Mouse (Mus musculus): ENCODE data around the gene Cd164. TPM values are rescaled to one million over a fixed set of nuclear protein-coding genes. Genes with fewer than 3 reads are reported as not detected.
A peak's percentile ranks its signal among the peaks of the same experiment; 100 is the strongest.

Gene Cd164
- polyA plus RNA-seq, 1 experiment from 2014 or later = 185 TPM

DNA sequence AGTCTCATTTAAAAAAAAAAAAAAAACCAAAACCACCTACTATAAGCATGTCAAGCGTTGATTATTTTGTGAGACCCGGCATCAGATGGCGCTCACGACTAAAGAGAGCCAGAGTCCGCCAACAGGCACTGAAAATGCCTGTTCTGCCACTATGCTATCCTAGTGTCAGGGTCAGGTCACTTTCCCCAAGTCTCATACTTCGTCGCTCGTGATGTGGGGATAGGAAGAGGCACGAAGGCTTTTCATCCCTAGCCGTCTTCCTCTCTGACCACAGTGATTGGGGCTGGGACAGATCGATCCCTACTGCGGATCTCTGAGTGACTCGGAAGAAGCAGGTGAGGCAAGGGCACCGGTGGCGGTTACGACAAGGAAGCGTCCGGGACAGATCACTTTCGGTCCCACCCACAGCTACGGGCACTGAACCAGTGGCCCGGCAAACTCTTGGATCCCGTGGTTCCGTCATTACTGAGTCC is 670 bp upstream of the Cd164 start:
- H3K27me3 ChIP-seq (ENCODE audit: control insufficient read depth, insufficient read depth, low read depth, low read length) = no peaks in the 10 kb centered on the region
- WGBS = under 1% methylated on average over 23 of the region's 23 CpGs

GRCm38 (mm10) chr10:41519640-41520409 is 611 bp downstream of the Cd164 start:
- Histone ChIP-seq H3K27ac (ENCODE audit: low read length) (peak overlapping the region; percentile 97), H3K4me1 (replicated peaks; ENCODE audit: control insufficient read depth, insufficient read depth, low read length) (peaks cover 24% of the 10 kb centered on the region)
- WGBS = under 1% methylated on average over 62 of the region's 65 CpGs

More for the DNA sequence above, 670 bp upstream of the Cd164 start:
- H3K4me1 ChIP-seq (replicated peaks; ENCODE audit: control insufficient read depth, insufficient read depth, low read length) = peaks cover 22% of the 10 kb centered on the region
- peak overlapping the region; percentile 97 for H3K4me3 ChIP-seq (ENCODE audit: low read length)
- peak overlapping the region; percentile 97 for H3K27ac ChIP-seq (ENCODE audit: low read length)
- peak overlapping the region; percentile 97 for H3K9ac ChIP-seq (ENCODE audit: low read length)
- no peaks in the 10 kb centered on the region for H3K36me3 ChIP-seq (ENCODE audit: control insufficient read depth, insufficient read depth, low read length)
- H3K4me2 ChIP-seq (ENCODE audit: low read depth, low read length) = peak overlapping the region; percentile 90
- peak; percentile 63 for ATAC-seq (ENCODE audit: low read depth)
- no peaks in the 10 kb centered on the region for H3K9me3 ChIP-seq (ENCODE audit: control insufficient read depth, low read length)

DNA sequence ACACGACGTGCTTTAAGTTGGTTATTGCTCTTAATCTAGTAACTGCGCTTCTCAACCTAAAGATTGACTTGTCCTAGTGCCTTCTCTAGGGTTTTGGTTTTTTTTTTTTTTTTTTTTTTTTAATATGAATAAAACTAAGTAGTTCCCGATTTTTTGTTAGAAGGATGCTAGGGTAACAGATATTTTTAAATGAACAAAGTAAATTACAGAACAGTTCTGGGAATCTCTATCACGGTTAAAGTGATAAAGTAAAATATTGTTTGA is 1.1 kb downstream of the Cd164 start:
- Histone ChIP-seq H3K9me3 (ENCODE audit: control insufficient read depth, low read length) (no peaks in the 10 kb centered on the region), H3K4me3 (ENCODE audit: low read length) (peak overlapping the region; percentile 97), H3K4me2 (ENCODE audit: low read depth, low read length) (peak overlapping the region; percentile 88), H3K27ac (ENCODE audit: low read length) (peak overlapping the region; percentile 97; the same call in 1 of the 2 replicates), H3K36me3 (ENCODE audit: control insufficient read depth, insufficient read depth, low read length) (peaks cover 8% of the 10 kb centered on the region; the same call in 1 of the 2 replicates), H3K4me1 (replicated peaks; ENCODE audit: control insufficient read depth, insufficient read depth, low read length) (peaks cover 24% of the 10 kb centered on the region), H3K9ac (ENCODE audit: low read length) (peak overlapping the region; percentile 97), H3K27me3 (ENCODE audit: control insufficient read depth, insufficient read depth, low read depth, low read length) (no peaks in the 10 kb centered on the region)
- WGBS = under 1% methylated on average over 5 of the region's 5 CpGs
- ATAC-seq (ENCODE audit: low read depth) = no peak

More at GRCm38 (mm10) chr10:41519640-41520409, 611 bp downstream of the Cd164 start:
- peak overlapping the region; percentile 97 for H3K4me3 ChIP-seq (ENCODE audit: low read length)
- H3K9me3 ChIP-seq (ENCODE audit: control insufficient read depth, low read length) = no peaks in the 10 kb centered on the region
- peak overlapping the region; percentile 97 for H3K9ac ChIP-seq (ENCODE audit: low read length)
- H3K4me2 ChIP-seq (ENCODE audit: low read depth, low read length) = peak overlapping the region; percentile 88
- H3K27me3 ChIP-seq (ENCODE audit: control insufficient read depth, insufficient read depth, low read depth, low read length) = no peaks in the 10 kb centered on the region
- ATAC-seq (ENCODE audit: low read depth) = peak; percentile 49
- H3K36me3 ChIP-seq (ENCODE audit: control insufficient read depth, insufficient read depth, low read length) = peaks cover 5% of the 10 kb centered on the region; the same call in 1 of the 2 replicates

- no peaks in the 10 kb centered on the region for H3K9me3 ChIP-seq (ENCODE audit: control insufficient read depth, low read length)
- ATAC-seq (ENCODE audit: low read depth) = no peak
- WGBS = 65% methylated on average over 3 of the region's 3 CpGs
These were observed 4.2 kb downstream of the Cd164 start for GRCm38 (mm10) chr10:41523386-41523785.

GRCm38 (mm10) chr10:41525696-41526095 is 6.5 kb downstream of the Cd164 start:
- no peak overlapping the region for H3K4me2 ChIP-seq (ENCODE audit: low read depth, low read length)
- H3K27ac ChIP-seq (ENCODE audit: low read length) = no peak overlapping the region
- no peaks in the 10 kb centered on the region for H3K27me3 ChIP-seq (ENCODE audit: control insufficient read depth, insufficient read depth, low read depth, low read length)
- no peak overlapping the region for H3K9ac ChIP-seq (ENCODE audit: low read length)
- H3K4me3 ChIP-seq (ENCODE audit: low read length) = no peak overlapping the region
- H3K36me3 ChIP-seq (ENCODE audit: control insufficient read depth, insufficient read depth, low read length) = peaks cover 21% of the 10 kb centered on the region
- H3K9me3 ChIP-seq (ENCODE audit: control insufficient read depth, low read length) = no peaks in the 10 kb centered on the region
- WGBS = 66% methylated on average over 1 of the region's 1 CpGs
- no peak for ATAC-seq (ENCODE audit: low read depth)
- H3K4me1 ChIP-seq (replicated peaks; ENCODE audit: control insufficient read depth, insufficient read depth, low read length) = peaks cover 20% of the 10 kb centered on the region

More at GRCm38 (mm10) chr10:41523386-41523785, 4.2 kb downstream of the Cd164 start:
- H3K4me3 ChIP-seq (ENCODE audit: low read length) = no peak overlapping the region
- H3K9ac ChIP-seq (ENCODE audit: low read length) = no peak overlapping the region
- no peak overlapping the region for H3K4me2 ChIP-seq (ENCODE audit: low read depth, low read length)
- H3K27ac ChIP-seq (ENCODE audit: low read length) = peak overlapping the region; percentile 27; the same call in 1 of the 2 replicates
- no peaks in the 10 kb centered on the region for H3K27me3 ChIP-seq (ENCODE audit: control insufficient read depth, insufficient read depth, low read depth, low read length)
- peaks cover 10% of the 10 kb centered on the region; the same call in 1 of the 2 replicates for H3K36me3 ChIP-seq (ENCODE audit: control insufficient read depth, insufficient read depth, low read length)
- H3K4me1 ChIP-seq (replicated peaks; ENCODE audit: control insufficient read depth, insufficient read depth, low read length) = peaks cover 20% of the 10 kb centered on the region

DNA sequence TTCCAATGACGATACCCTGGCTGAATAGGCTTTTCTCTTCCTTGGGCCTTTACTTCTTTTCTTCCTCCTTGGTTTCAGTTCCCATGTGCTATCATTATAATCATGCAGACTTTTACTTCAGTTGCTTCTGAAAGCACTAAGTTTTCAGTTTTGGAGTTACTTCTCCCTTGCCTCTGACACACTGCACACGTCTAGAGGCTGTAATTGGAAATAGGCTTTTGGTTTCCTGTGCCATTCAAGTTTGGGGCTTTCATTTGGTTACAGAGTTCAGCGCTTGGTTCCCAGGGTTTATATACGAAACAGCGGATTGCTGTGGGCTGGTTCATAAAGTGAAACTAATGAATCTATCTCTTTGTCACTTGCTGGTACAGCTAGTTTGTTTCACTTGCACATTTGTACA is 10.8 kb downstream of the Cd164 start:
- Histone ChIP-seq H3K9me3 (ENCODE audit: control insufficient read depth, low read length) (no peaks in the 10 kb centered on the region), H3K27me3 (ENCODE audit: control insufficient read depth, insufficient read depth, low read depth, low read length) (no peaks in the 10 kb centered on the region), H3K9ac (ENCODE audit: low read length) (no peak overlapping the region), H3K4me2 (ENCODE audit: low read depth, low read length) (no peak overlapping the region), H3K27ac (ENCODE audit: low read length) (no peak overlapping the region), H3K4me3 (ENCODE audit: low read length) (no peak overlapping the region), H3K4me1 (replicated peaks; ENCODE audit: control insufficient read depth, insufficient read depth, low read length) (no peaks in the 10 kb centered on the region), H3K36me3 (ENCODE audit: control insufficient read depth, insufficient read depth, low read length) (peaks cover 32% of the 10 kb centered on the region)
- 83% methylated on average over 5 of the region's 5 CpGs for WGBS
- no peak for ATAC-seq (ENCODE audit: low read depth)

DNA sequence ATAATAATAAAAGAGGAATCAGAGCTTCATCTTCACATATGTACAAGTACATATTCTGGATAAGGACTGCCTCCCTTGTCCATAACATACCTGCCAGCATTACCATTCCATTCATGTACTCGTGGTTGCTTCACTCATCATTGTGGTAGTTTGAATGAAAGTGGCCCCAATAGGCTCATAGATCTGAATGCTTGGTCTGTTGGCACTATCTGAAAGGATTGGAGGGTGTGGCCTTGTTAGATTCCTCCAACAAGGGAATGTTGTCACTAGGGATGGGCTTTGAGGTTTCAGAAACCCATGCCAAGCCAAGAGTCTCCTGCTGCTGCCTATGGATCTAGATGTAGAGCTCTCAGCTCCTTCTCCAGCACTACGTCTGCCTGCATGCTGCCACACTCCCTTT is 16.8 kb downstream of the Cd164 start:
- Histone ChIP-seq H3K27me3 (ENCODE audit: control insufficient read depth, insufficient read depth, low read depth, low read length) (no peaks in the 10 kb centered on the region), H3K4me1 (replicated peaks; ENCODE audit: control insufficient read depth, insufficient read depth, low read length) (no peaks in the 10 kb centered on the region), H3K36me3 (ENCODE audit: control insufficient read depth, insufficient read depth, low read length) (peaks cover 16% of the 10 kb centered on the region), H3K4me2 (ENCODE audit: low read depth, low read length) (no peak overlapping the region), H3K9me3 (ENCODE audit: control insufficient read depth, low read length) (no peaks in the 10 kb centered on the region), H3K9ac (ENCODE audit: low read length) (no peak overlapping the region), H3K4me3 (ENCODE audit: low read length) (no peak overlapping the region), H3K27ac (ENCODE audit: low read length) (no peak overlapping the region)
- 94% methylated on average over 2 of the region's 2 CpGs for WGBS
- ATAC-seq (ENCODE audit: low read depth) = no peak

GRCm38 (mm10) chr10:41536714-41537113 is 17.5 kb downstream of the Cd164 start:
- 94% methylated on average over 1 of the region's 1 CpGs for WGBS

GRCm38 (mm10) chr10:41537226-41537982 is 18.2 kb downstream of the Cd164 start:
- Histone ChIP-seq H3K36me3 (ENCODE audit: control insufficient read depth, insufficient read depth, low read length) (peaks cover 13% of the 10 kb centered on the region), H3K4me3 (ENCODE audit: low read length) (no peak overlapping the region), H3K9me3 (ENCODE audit: control insufficient read depth, low read length) (no peaks in the 10 kb centered on the region), H3K27me3 (ENCODE audit: control insufficient read depth, insufficient read depth, low read depth, low read length) (no peaks in the 10 kb centered on the region), H3K4me1 (replicated peaks; ENCODE audit: control insufficient read depth, insufficient read depth, low read length) (no peaks in the 10 kb centered on the region), H3K9ac (ENCODE audit: low read length) (no peak overlapping the region), H3K27ac (ENCODE audit: low read length) (no peak overlapping the region), H3K4me2 (ENCODE audit: low read depth, low read length) (no peak overlapping the region)
- no peak for ATAC-seq (ENCODE audit: low read depth)
- 92% methylated on average over 4 of the region's 4 CpGs for WGBS

More at GRCm38 (mm10) chr10:41536714-41537113, 17.5 kb downstream of the Cd164 start:
- no peak overlapping the region for H3K4me2 ChIP-seq (ENCODE audit: low read depth, low read length)
- no peak overlapping the region for H3K4me3 ChIP-seq (ENCODE audit: low read length)
- H3K27ac ChIP-seq (ENCODE audit: low read length) = no peak overlapping the region
- no peaks in the 10 kb centered on the region for H3K9me3 ChIP-seq (ENCODE audit: control insufficient read depth, low read length)
- H3K4me1 ChIP-seq (replicated peaks; ENCODE audit: control insufficient read depth, insufficient read depth, low read length) = no peaks in the 10 kb centered on the region
- H3K27me3 ChIP-seq (ENCODE audit: control insufficient read depth, insufficient read depth, low read depth, low read length) = no peaks in the 10 kb centered on the region
- ATAC-seq (ENCODE audit: low read depth) = no peak
- peaks cover 14% of the 10 kb centered on the region for H3K36me3 ChIP-seq (ENCODE audit: control insufficient read depth, insufficient read depth, low read length)
- H3K9ac ChIP-seq (ENCODE audit: low read length) = no peak overlapping the region
